Mouse (Mus musculus) T-helper 2 cell (primary cell): ENCODE data around the gene Gm29776.

ENCODE experiments used
- in situ Hi-C: fragments of 300-600 bp; cut with MboI, MseI; formaldehyde crosslinking; loops from one replicate; pipeline ENCODE4 v1.15.1; 2025; ENCODE audit warnings: high pct_unique_total_duplicates

The Gm29776 gene

DNA sequence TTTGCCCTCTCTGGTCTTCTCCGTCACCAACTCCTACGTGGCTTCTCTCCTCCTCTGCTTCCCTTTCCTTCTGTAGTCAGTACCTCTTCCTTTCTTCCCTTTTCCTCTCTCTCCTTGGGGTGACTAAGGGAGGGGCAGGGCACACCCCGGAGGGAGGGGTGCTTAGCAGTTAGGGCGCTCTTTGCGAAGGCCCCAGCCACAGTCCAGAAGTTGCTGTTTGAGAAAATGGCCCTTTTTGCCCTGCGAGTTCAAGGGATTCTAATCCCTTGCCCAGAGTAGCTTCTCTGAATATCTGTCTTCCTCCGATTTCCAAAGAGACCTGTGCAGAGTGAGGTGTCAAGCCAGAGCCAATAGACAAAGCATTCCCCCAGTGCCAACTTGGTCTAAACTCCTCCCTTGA lies 13.4 kb upstream of the Gm29776 start, which contains the start of gene Cebpe:
Gene Cebpe (minus strand): TSS at position 101 of the 400 bp plus-strand sequence.
- in situ Hi-C loops = loop anchor here (5.0 kb wide), 1 partner anchor 75 kb away; no protein-coding TSS in a partner anchor

DNA sequence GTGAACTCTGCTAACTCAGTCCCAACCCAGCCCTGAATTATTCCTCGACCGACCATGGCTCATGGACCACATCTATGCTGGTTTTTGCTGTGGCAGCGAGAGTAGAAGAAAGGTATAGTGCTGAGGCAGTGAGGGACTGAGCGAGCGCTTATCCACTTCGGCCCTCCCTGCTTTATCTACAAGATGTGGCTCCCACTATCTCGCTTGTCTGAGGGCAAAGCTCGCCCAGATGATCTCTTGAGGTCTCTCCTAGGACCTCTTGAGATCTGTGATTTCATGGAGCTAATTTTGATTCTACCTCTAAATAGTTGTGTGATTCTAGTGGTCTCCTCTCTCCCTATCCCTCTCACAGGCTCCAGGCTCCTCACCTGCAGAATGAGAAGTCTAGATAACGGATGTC lies 10.4 kb upstream of the Gm29776 start:
- in situ Hi-C loops = no loop called here

DNA sequence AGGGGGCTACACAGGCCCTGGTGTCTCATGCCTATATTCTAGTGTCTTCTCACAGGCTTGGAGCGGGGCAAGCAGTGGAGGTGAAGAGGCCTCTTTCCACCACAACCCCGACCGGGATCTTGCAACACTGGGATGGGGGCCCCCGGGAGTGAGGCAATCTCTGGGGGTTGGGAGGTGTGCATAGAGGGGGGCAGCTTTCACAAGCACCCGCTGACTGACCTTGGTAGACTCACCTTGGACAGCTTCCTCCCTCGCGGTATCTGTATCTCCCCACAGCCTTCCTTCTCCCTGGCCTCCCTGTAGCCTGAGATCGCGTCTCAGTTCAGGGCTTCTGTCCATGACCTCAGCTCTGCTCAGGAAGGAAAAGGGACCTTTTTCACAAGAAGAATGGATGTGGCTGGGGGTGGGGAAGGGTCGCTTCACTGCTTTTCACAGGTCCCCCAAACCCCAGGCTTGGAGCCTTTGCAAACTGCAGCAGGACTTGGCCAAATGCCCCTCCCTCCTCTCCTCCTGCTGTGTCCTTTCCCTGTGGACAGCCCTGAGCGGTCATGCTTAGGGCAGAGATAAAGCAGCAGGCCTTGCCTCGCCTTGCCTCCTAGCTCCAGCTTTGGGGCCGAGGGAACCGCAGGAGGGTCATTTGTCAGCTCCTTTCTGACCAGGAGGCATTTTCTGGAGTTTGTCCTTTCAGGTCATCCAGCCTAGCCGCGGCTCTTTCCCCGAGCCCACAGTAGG lies 8.1 kb upstream of the Gm29776 start:
- in situ Hi-C loops = no loop called here

DNA sequence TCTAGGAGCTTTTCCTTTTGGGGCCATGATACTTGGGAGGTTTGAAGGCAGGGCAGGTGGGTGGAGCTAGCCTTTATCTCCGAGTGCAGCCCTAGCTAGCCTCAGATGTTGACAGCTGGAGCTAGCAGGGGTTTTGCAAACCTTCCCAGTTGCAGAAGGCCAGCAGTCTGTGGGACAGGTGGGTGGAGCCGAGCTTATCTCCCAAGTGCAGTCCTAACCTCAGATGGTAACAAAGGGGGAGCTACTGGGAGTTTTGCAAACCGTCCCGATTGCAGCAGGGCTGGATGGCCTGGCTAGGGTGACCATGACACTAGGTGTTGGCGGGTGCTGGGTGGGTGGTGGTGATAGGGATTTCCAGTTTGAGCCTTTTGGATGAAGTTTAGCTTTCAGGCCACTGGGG lies 7.2 kb upstream of the Gm29776 start:
- in situ Hi-C loops = no loop called here

DNA sequence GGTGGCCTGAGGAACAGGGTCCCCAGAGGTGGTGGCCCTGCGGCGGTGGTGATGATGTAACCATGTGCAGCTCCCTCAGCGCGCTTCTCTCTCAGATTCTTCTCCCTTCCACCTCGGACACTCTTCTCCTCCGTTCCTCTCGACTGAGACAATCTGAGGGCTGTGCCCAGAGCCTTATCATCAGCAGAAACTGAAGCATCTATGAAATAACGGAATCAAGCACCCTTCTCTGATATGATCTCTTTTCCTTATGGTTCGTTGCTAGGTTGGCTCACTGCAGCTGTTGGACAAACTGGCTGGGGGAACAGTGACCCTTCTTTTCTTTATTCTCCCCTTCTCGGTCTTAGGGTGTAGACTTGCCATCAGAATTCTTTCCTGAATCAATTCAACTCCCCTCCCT lies 4.6 kb upstream of the Gm29776 start:
- in situ Hi-C loops = no loop called here

DNA sequence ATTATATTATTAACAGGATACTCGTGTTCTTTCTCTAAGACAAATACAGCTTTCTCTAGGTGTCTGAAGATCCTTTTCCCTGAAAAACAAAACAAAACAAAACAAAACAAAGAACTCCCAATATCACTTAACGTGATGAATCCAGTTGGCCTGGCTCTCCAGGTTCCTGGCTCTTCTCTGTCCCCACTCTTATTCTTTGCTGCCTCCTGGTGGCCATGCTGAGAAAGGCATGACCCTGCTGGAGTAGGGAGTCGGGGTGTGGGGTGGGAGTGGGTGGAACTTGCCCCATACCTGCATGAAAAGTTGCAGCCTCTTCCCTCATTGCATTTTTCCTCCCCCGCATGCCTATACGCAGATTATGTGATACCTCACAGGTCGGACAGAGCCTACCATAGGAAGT lies 2.7 kb upstream of the Gm29776 start:
- in situ Hi-C loops = no loop called here

DNA sequence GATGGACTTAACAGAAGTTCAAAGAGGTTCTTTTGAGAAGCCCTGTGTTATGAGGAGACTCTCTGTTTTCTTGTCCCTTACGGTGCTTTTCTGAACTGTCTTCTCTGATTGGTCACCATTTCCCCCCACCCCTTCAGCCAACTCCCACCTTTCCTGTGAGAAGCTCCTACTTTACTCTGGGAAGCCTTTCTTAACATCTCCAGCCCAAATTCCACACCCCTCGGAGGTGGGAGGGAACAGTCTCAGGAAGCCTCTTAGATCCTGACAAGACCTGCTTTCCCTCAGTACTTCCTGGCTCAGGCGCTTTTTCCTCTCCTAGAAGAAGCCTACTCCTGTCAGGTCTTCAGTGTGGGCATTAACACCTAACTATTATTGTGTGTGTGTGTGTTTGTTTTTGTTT lies 953 bp upstream of the Gm29776 start:
- in situ Hi-C loops = loop anchor here (5.0 kb wide), 1 partner anchor 47 kb away; no protein-coding TSS in a partner anchor

DNA sequence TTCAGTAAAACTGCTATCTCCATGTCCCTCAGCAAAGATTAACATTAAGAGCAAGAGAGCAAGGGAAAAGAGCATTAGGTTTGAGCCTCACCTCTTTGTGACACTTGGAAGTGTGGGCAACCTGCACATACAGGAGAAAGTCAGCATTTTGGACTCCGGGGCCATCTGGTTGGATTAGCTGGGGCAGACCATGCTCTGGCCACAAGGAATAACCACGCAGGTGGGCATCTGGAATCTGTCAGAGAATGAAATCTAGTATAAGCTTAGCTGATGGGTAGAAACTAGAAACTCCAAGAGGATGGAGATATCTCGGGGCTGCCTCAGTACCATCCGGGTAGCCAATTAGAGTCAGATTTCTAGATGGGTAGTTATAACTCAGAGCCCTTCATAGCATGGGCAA lies 1.9 kb downstream of the Gm29776 start:
- in situ Hi-C loops = loop anchor here (5.0 kb wide), 1 partner anchor 44 kb away; no protein-coding TSS in a partner anchor

DNA sequence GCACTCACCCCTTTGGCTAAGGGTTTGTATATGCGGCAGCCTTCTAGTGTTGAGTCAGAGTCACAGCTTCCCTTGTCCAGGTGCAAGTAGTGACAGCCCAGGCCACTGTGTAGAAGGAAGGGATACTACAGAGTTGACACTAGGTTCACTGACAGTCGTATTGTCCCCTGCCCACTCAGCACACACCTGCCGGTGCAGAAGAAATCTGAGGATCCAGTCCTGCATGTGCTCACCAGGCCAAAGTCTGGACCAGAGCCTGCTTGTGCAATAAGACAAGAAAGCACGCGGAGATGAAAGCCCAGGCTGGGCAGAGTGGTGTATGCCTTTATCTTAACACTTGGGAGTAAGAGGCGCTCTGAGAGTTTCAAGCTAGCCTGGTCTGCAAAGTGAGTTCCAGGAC lies 3.6 kb downstream of the Gm29776 start:
- in situ Hi-C loops = loop anchor here (5.0 kb wide), 1 partner anchor 43 kb away; no protein-coding TSS in a partner anchor

DNA sequence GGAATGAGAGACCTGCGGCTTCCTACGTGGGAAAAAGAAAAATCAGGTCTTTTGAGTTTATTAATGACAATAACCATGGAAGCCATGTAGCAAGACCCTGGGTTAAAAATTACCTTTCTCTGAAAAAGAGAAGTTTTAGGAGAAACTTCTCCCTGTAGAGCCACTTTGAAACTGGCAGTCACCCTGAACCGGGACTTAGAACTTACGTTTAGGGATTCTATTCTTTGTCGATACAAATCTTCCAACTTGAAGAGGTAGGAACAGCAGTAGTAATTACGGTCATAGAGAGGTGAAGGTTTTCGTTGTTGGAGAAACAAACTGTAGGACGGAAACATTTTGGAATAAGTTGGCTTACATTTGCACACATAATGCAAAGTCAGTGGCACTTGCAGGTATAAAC lies 11.4 kb downstream of the Gm29776 start:
- in situ Hi-C loops = no loop called here

DNA sequence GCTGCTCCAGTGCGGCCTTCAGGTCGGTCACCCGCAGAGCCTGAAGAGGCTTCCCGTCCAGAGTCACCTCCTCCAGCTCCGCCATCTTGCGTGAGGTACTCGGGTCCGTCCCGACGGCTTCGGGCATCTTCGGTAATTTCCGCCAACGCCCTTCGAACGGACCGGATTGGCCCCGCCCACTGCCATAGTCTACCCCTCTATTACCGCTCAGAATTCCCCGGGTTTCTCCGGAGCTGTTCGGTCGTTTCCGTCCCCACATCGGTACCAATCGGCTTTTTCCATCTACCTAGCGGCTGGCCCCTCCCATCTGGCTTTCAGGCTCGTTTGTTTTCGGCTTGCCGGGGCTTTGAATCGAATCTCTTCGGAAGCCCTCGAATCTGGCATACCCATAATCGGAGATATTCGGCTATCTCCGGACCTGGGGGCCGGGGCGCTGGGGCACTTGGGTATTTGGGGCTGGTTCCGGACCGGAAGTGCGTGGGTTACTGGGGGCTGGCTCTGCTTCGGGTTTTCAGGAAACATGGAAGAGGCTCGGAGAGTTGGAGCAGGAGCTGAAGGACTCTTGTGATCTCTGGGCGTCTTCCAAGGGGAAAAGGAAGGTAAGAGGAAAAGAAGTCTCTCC lies 12.0 kb downstream of the Gm29776 start, which contains the start of gene Acin1:
Gene Acin1 (minus strand): TSS at position 410 of the 622 bp plus-strand sequence.
- in situ Hi-C loops = no loop called here

DNA sequence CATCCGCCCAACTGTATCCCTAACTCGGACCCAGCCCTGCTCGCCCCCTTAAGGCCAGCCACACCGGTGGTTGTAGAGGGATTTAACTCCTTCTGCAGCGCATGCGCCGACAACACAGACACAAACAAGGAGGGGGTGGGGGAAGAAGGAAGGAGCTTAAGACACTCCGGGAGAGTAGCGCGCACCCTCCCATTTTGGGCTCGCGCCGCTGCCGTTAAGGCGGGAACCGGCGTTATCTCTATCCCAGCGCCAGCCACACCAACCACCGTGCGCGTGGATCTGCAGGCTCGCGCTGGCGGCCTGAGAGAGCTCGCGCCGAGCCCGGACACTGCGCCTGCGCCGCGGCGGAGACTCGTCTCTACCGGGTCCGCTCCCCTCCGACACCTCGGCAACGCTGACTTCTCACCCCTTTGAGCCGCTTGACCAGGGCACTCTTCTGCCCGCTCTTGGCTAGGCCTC lies 12.5 kb downstream of the Gm29776 start, which contains the start of gene 1700123O20Rik:
Gene 1700123O20Rik (plus strand): TSS at position 154 of the 459 bp plus-strand sequence.
- in situ Hi-C loops = no loop called here

DNA sequence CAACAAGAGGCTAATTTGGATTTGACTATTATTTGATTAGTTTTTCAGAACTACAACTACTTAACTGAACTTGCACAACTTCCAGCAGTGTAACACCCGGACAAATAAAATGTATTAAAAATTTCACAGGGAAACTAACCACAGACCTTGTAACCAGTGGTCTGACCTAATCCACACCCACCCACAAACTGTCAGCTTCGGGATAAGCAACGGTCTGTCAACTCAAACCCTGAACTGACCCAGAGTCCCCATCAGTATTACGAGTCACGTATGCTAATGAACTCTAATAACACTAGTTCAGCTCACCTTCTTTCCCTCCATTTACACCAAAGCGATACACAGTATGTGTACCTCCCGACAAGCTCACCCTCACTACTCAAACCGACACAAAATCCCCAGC lies 13.2 kb downstream of the Gm29776 start:
- in situ Hi-C loops = no loop called here

DNA sequence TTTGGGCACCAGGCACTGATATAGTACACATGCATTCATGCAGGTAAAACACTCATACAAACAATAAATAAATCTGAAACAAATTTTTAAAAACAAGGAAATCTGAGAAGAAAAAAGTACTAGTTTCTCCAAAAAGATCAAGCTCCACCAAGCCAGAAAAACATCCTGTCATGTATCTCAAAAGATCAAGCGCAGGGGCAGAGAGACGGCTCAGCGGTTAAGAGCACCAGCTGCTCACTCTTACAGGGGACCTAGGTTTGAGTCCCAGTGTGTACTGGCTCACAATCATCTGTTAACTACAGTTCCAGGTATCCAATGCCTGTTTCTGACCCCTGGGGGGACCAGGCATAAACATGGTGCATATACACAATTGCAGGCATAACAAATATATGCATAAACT lies 16.2 kb downstream of the Gm29776 start:
- in situ Hi-C loops = no loop called here

DNA sequence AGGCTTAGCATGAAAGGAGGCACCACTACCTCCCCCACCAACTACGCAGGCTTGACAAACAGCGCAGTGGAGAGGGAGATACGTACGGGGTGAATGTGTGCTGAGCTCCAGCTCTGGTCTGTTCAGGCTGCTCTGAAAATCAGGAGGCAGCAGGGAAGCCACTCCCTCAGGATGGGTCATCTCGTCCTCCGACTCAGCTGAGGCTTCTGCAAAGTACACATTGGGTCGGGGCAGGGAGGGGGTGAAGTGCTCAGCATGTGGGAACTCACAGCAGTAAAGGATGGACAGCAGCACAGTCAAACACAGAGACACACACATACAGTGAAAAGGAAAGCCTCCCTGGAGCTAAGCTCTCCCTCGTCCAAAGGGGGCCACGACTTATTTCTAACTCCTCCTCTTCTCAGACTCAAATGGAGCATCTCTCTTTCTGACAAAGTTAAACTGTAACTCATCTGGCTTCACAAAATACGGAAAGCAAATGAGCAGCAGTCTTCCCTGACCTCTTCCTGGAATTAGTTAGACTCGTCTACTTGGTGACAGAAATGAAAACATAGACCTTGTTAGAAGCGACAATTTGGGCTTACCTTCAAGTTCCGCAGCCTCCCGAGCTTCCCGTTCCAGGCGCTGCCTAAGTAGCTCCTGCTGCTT lies 19.9 kb downstream of the Gm29776 start:
- in situ Hi-C loops = no loop called here

DNA sequence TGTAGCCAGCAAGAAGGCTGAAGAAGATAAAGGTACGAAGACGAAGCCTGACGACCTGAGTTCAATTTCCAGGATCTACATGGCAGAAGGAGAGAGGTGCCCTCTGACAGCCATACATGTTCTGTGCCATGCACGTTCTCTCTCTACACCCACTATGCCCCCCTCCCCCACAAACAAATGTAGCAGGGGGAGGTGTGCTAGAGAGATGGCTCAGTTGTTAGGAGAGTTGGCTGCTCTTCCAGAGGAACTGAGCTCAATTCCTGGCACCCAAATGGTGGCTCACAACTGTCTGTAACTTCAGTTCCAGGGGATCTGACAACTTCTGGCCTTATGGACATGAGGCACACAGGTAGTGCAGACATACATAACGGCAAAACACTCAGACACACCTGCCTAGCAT lies 22.3 kb downstream of the Gm29776 start:
- in situ Hi-C loops = no loop called here

DNA sequence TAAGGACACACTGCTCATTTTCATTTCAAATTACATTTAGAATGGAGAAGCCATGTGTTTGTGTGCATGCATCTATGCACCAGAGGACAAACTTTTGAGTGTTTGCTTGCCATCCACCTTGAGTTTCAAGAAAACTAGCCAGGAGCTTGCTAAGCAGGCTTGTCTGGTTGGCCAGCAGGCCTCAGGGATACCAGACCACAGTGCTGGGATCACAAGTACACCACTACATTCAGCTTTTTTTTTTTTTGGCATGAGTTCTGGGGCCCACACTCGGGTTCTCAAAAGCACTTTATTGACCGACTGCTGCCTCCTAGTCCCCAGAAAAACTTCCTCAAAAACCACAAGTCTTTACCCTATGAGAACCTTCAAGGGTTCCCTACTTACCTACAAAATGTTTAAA lies 24.3 kb downstream of the Gm29776 start:
- in situ Hi-C loops = no loop called here

DNA sequence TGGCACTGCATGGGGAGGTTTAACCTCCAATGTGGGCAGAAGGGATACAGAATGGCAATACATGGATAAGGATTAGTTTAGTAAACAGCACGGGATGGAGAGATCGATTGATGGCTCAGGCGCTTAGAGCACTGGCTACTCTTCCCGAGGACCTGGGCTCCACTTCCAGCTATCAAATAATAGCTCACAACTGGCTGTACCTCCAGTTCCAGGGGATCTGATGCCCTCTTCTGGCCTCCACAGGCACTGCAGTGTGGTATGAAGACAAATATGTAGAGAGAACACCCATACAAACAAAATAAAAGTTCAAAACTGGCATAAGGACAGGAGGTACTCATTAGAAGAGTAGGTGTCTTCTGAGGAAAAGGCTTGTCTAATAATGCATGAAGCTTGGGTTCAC lies 29.3 kb downstream of the Gm29776 start:
- in situ Hi-C loops = no loop called here

DNA sequence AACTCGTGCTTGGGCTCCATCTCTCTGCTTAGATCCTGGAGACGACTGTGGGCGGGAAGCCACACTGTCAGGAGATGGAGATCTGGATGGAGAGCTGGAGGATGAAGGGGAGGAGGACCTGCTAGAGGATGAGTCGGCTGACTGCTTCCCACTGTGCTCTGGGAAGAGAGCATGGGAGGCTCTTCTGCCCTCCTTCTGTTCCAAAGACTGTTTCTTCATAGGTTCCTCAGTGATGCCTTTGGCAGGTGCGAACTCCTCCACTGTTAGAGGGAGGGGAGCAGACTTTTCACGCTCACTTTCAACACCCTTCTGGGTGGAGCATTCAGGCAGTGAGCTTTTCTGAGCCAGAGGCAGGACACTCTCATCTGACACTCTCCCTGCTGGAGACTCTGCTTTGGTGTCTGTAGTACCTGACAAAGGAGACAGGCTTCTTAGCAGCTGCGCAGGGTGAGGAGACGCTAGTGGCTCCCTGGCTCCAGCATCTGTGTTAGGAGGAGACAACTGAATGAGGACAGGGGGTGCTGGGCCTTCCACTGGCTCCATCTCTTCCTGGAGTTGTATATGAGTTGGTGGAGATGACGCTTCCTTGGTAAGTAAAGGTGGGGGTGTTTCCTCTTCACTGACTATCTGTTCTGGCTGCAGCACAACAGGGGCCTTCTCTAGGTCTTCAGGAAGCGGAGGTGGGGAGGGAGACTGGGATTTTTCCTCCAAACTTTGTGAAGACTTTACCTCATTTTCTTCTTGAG lies 34.0 kb downstream of the Gm29776 start:
- in situ Hi-C loops = no loop called here

DNA sequence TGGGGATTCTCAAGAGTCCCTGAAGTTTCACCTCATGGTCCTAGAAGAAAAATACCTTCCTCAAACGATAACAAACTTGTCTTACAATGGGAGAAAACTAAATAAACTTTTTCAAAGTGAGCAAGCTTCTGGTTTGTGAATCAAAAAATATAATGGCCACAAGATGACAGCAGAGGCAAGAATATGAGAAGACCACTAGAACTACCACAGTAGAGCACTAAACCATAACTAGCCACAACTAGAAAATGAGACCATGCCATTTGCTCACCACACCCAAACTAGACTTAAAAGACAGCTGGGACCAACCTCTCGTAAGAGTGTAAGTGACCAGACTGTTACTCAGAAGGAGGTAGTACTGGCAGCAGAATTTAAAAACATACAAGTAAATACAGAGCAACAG lies 38.6 kb downstream of the Gm29776 start:
- in situ Hi-C loops = no loop called here

DNA sequence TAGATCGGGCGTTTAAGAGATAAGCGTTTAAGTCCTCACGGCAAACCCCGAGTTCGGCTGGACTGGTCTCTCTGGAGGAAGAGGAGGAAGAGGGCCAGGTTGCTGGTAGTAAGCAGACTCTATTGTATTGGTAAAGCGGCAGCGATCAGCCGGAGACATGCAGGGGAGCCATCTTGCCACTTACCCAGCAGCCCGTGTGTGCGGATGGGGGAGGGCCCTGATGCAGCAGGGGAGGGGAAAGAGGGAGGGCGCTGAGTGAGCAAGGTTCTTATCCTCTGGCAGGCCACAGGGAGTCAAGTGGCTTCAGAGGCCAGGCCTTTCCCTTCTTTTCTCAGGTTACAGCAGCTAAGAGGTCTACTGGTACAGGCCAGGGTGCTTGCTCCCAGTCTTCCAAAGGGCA lies 45.1 kb downstream of the Gm29776 start:
- in situ Hi-C loops = loop anchor here (5.0 kb wide), 1 partner anchor 44 kb away; the partner anchor contains the start of gene Gm29776
